Mouse (Mus musculus): Measurements from ENCODE around the gene Cbarp.

DNA sequence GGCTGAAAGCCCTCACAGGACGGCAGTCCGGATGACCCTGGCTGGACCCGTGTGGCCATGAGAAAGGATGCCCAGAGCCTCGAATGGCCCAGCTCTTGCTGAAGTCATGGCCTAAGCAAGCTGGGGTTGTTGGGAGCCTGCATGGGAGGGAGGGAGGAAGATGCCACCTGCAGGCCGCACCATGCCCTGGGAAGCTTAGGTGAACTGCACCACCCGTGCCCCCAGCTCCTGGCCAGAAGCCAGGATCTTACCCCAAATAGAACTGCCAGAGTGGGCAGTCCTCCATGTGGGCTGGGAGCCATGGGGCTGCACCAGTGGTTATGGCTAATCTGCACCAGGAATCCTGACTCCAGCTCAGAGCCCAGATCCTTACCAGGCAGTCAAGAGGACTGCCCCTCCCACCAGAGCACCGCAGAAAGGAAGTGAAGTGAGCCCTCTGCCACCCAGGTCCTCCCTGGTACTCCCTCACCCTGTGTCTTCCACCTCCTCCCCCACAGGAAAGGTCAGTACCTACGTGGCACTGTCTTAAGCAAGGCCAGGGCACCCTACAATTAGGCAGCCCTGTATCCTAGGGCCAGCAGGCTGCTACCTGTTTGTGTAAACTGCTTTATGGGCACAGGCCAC is 7.3 kb downstream of the Cbarp start:
- TF ChIP-seq CTCF (IDR thresholded peaks at IDR 0.05; ENCODE audit: extremely low read depth, insufficient read depth, low read length) (no peak), POLR2A (IDR thresholded peaks at IDR 0.05; ENCODE audit: extremely low read depth, insufficient read depth, low read length) (no peak)
